Mouse (Mus musculus) limb, embryonic 12.5 days (tissue): ENCODE measurements around the gene Pira2. TPM values are rescaled to one million over a fixed set of nuclear protein-coding genes. Genes with fewer than 3 reads are reported as not detected.
"Not testable (repeated sequence)": the region's sequence is repeated elsewhere in the genome, so short reads cannot be mapped to it uniquely, and the experiment has no call there.

Experiments
- ATAC-seq: fragments of 200-750 bp; cut with Nextera tagmentation; 2 replicates; pipeline ENCODE4 v1.8.0; 2017; ENCODE audit warnings: low read depth, moderate TSS enrichment; ENCODE audit not compliant: insufficient number of reproducible peaks, insufficient read depth, low FRiP score, low TSS enrichment
- H3K27ac ChIP-seq: fragments of 300-500 bp; sonication (generic); 2 replicates; pipeline ENCODE4 v1.5.1; 2016; ENCODE audit warnings: mild to moderate bottlenecking, moderate library complexity
- H3K27me3 ChIP-seq: fragments of 300-500 bp; sonication (generic); 2 replicates; pipeline ENCODE4 v1.6.1; 2016; ENCODE audit warnings: mild to moderate bottlenecking, moderate library complexity
- H3K36me3 ChIP-seq: fragments of 300-500 bp; sonication (generic); 2 replicates; pipeline ENCODE4 v1.6.1; 2016; ENCODE audit warnings: mild to moderate bottlenecking, moderate library complexity
- H3K4me1 ChIP-seq: fragments of 300-500 bp; sonication (generic); replicated peaks from 2 replicates; pipeline ENCODE4 v1.6.1; 2016
- H3K4me2 ChIP-seq: fragments of 300-500 bp; sonication (generic); 2 replicates; pipeline ENCODE4 v1.6.1; 2016; ENCODE audit warnings: mild to moderate bottlenecking, moderate library complexity
- H3K4me3 ChIP-seq: fragments of 300-500 bp; sonication (generic); replicated peaks from 2 replicates; pipeline ENCODE4 v1.5.1; 2016; ENCODE audit warnings: mild to moderate bottlenecking
- H3K9ac ChIP-seq: fragments of 300-500 bp; sonication (generic); replicated peaks from 2 replicates; pipeline ENCODE4 v1.6.1; 2016; ENCODE audit warnings: mild to moderate bottlenecking, moderate library complexity
- H3K9me3 ChIP-seq: fragments of 300-500 bp; sonication (generic); 2 replicates; pipeline ENCODE4 v1.6.1; 2016; ENCODE audit warnings: mild to moderate bottlenecking, moderate library complexity
- WGBS: fragments of 180-500 bp; shearing (Covaris S2); methylation state at CpG from one replicate; pipeline ENCODE4 v1.1.7; 2016; 5-methylcytosine and 5-hydroxymethylcytosine counted together
- polyA plus RNA-seq: library from polyadenylated mRNA; unstranded; fragments of >200 nt; fragmentation: Nextera tagmentation; extraction: Ambion mirVana; gene quantifications from 2 replicates; pipeline ENCODE4 v1.2.1, GENCODE M21; 2016

The Pira2 gene
- polyA plus RNA-seq = not detected in 2 replicates

DNA sequence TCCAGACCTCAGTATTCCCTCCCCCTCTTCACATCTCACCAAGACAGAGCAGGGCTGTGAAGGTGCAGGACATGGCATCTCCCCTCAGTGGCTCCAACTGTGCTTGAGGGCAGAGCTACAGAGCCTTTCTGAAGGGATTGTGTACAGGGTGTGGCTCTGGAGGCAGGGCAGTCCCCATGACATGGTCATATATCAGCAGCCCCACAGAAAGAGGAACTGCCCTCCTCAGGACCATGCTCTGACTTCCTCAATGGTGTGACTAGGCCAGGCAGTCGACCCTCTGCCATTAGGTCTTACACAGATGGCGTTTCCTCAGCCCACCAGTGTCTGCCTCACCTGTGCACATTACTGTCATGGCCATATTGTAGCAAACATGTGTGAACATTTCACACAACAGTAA lies at the start of gene Pira2:
Gene Pira2 (minus strand): TSS at position 101 of the 400 bp plus-strand sequence.
- not testable (repeated sequence) for H3K9ac ChIP-seq, H3K36me3 ChIP-seq, ATAC-seq, H3K4me3 ChIP-seq, H3K4me1 ChIP-seq, H3K4me2 ChIP-seq, H3K9me3 ChIP-seq, H3K27ac ChIP-seq, H3K27me3 ChIP-seq
- no CpG with 5 or more reads among the region's 2 CpGs for WGBS

- H3K9me3 ChIP-seq, H3K9ac ChIP-seq, ATAC-seq, H3K4me1 ChIP-seq, H3K4me2 ChIP-seq, H3K27ac ChIP-seq, H3K27me3 ChIP-seq, H3K36me3 ChIP-seq, H3K4me3 ChIP-seq: not testable (repeated sequence)
- no CpG with 5 or more reads among the region's 1 CpGs for WGBS
These were observed 30.2 kb upstream of the Pira2 start for GRCm38 (mm10) chr7:3875032-3875431.

GRCm38 (mm10) chr7:3837854-3838253 lies 7.0 kb downstream of the Pira2 start:
- not testable (repeated sequence) for H3K4me1 ChIP-seq, H3K4me3 ChIP-seq, H3K36me3 ChIP-seq, H3K9me3 ChIP-seq, H3K27me3 ChIP-seq, ATAC-seq, H3K9ac ChIP-seq, H3K27ac ChIP-seq, H3K4me2 ChIP-seq
- WGBS = no CpG with 5 or more reads among the region's 1 CpGs

DNA sequence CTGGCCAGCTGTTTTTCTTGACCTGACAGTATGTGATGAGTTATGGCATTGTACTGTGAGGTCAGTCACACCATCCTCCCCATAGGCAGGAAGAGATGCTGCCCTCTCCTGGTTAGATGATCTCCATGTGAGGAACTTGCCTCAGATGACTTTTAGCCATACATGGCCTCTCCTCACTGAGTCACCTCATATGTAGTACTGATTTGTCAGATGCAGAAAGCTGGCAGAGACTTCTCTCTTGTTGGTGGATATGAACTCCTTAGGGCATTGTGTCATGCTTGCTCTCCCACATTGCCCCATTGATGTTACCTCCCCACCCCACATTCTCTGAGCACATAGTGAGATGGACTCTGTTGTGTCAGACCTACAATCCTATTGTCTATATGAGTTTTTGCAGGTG lies 14.2 kb downstream of the Pira2 start:
- H3K36me3 ChIP-seq, H3K9me3 ChIP-seq, H3K4me1 ChIP-seq, H3K4me2 ChIP-seq, H3K9ac ChIP-seq, H3K27ac ChIP-seq, H3K4me3 ChIP-seq, ATAC-seq, H3K27me3 ChIP-seq: not testable (repeated sequence)

- not testable (repeated sequence) for H3K9ac ChIP-seq, H3K9me3 ChIP-seq, H3K36me3 ChIP-seq, H3K4me1 ChIP-seq, H3K4me2 ChIP-seq, H3K27ac ChIP-seq, ATAC-seq, H3K4me3 ChIP-seq, H3K27me3 ChIP-seq
- WGBS = 54% methylated on average over 1 of the region's 3 CpGs
These were observed 19.3 kb downstream of the Pira2 start, which contains the start of gene Gm15448 for GRCm38 (mm10) chr7:3825599-3825998. TSS of gene Gm15448 (minus strand) at chr7:3825687.

DNA sequence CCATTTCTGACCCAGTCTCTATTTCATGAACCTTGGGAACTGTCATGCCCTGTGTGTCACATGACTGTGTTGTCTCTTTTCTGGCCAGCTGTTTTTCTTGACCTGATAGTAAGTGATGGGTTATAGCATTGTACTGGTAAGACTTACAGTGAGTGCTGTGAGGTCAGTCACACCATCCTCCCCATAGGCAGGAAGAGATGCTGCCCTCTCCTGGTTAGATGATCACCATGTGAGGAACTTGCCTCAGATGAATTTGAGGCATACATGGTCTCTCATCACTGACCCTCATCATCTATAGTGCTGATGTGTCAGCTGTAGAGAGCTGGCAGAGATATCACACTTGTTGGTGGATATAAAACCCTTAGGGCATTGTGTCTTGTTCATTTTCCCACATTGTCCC lies 32.9 kb downstream of the Pira2 start:
- not testable (repeated sequence) for H3K4me2 ChIP-seq, H3K27me3 ChIP-seq, H3K9me3 ChIP-seq, H3K9ac ChIP-seq, H3K4me1 ChIP-seq, ATAC-seq, H3K4me3 ChIP-seq, H3K36me3 ChIP-seq, H3K27ac ChIP-seq

GRCm38 (mm10) chr7:3802935-3803334 lies 41.9 kb downstream of the Pira2 start:
- 84% methylated on average over 4 of the region's 4 CpGs for WGBS
- H3K4me1 ChIP-seq = not testable (repeated sequence)

GRCm38 (mm10) chr7:3799940-3800339 lies 44.9 kb downstream of the Pira2 start:
- H3K9ac ChIP-seq, H3K36me3 ChIP-seq, H3K4me3 ChIP-seq, H3K9me3 ChIP-seq, ATAC-seq, H3K27ac ChIP-seq, H3K27me3 ChIP-seq, H3K4me1 ChIP-seq, H3K4me2 ChIP-seq: not testable (repeated sequence)
- WGBS = 73% methylated on average over 3 of the region's 3 CpGs

More at GRCm38 (mm10) chr7:3802935-3803334, 41.9 kb downstream of the Pira2 start:
- H3K27me3 ChIP-seq, H3K9ac ChIP-seq, H3K4me2 ChIP-seq, H3K4me3 ChIP-seq, ATAC-seq, H3K27ac ChIP-seq, H3K9me3 ChIP-seq, H3K36me3 ChIP-seq: not testable (repeated sequence)

DNA sequence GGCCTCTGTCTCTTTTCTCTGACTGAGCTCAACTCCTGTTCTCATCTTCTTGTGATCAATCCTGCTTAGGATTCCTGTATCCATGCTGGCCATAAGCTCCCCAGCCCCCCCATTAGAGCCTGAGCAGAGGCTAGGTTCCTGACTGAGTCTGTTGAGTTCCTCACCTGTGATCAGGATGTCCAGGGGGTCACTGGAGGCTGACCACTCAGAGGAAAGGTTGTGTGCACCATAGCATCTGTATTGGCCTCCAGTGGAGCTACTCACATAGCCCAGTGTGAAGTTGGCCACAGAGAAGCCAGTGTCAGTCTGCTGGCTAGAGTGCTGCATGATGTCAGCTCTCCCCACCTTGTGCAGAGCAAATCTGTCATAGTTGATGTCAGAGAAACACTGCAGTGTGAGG lies 48.6 kb downstream of the Pira2 start:
- not testable (repeated sequence) for H3K4me2 ChIP-seq

More for the DNA sequence above, 48.6 kb downstream of the Pira2 start:
- ATAC-seq, H3K36me3 ChIP-seq, H3K4me3 ChIP-seq, H3K27me3 ChIP-seq, H3K27ac ChIP-seq, H3K9ac ChIP-seq, H3K4me1 ChIP-seq, H3K9me3 ChIP-seq: not testable (repeated sequence)

Other genes with a start within 250 kb of the Pira2 start
- gene Oscar, start 228.9 kb downstream of the Pira2 start, polyA plus RNA-seq = not detected in 2 replicates
- 385 and 392 TPM in 2 replicates for gene Ndufa3, start 227.7 kb downstream of the Pira2 start, polyA plus RNA-seq
- 36.5 and 37.8 TPM in 2 replicates for gene Tfpt, start 215.1 kb downstream of the Pira2 start, polyA plus RNA-seq
- 133 and 136 TPM in 2 replicates for gene Prpf31, start 215.1 kb downstream of the Pira2 start, polyA plus RNA-seq
- gene Cnot3, start 199.8 kb downstream of the Pira2 start, polyA plus RNA-seq = 69.5 and 70.3 TPM in 2 replicates
- 19.5 and 20.7 TPM in 2 replicates for gene Leng1, start 179.2 kb downstream of the Pira2 start, polyA plus RNA-seq
- 6.6 and 6.7 TPM in 2 replicates for gene Tmc4, start 167.5 kb downstream of the Pira2 start, polyA plus RNA-seq
- gene Tsen34, start 152.2 kb downstream of the Pira2 start, polyA plus RNA-seq = 284 and 296 TPM in 2 replicates
- gene Mboat7, start 151.5 kb downstream of the Pira2 start, polyA plus RNA-seq = 59.4 and 61.4 TPM in 2 replicates
- gene Rps9, start 141.1 kb downstream of the Pira2 start, polyA plus RNA-seq = 1,389 and 1,455 TPM in 2 replicates
- gene Pirb, start 124.7 kb downstream of the Pira2 start, polyA plus RNA-seq = 0.18 and 0.35 TPM in 2 replicates
- gene Gm15448, start 19.4 kb downstream of the Pira2 start, polyA plus RNA-seq = not detected in 2 replicates
- gene Gm14548, start 53.1 kb upstream of the Pira2 start, polyA plus RNA-seq = not detected in 2 replicates
- 0.12 TPM in 1 of 2 replicates, not detected in the other for gene Lilra6, start 70.5 kb upstream of the Pira2 start, polyA plus RNA-seq
- 0.51 TPM in 1 of 2 replicates, not detected in the other for gene Lair1, start 218.2 kb upstream of the Pira2 start, polyA plus RNA-seq